Mouse (Mus musculus): ENCODE measurements at regions not wholly inside any gene's neighbourhood (a gene's known extent, or its start where the extent isn't known, plus 50 kb on each side); places are given as distances from the start of the nearest gene placed in this dataset.
A peak's percentile ranks its signal among the peaks of the same experiment; 100 is the strongest.

DNA sequence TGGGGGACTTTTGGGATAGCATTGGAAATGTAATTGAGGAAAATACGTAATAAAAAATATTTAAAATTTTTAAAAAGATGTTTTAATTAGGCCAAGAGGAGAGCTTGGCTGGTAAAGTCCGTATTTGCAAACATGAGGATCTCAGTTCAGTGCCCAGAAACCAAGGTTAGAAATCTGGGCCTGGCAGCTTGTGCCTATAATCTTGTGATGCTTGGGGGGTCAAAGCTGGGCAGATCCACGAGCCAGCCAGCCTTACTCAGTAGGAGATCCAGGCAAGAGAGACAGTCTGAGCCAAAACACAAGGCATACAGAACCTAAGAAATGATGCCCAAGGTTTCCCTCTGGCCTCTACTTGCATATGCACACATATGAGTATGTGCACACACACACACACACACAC, 54.1 kb upstream of the Cxadr start:
- Histone ChIP-seq H3K36me3 (no peaks in the 10 kb centered on the region), H3K27ac (no peak overlapping the region), H3K9ac (replicated peaks) (no peak overlapping the region), H3K4me2 (replicated peaks) (no peak overlapping the region), H3K4me3 (replicated peaks) (no peak overlapping the region), H3K27me3 (no peaks in the 10 kb centered on the region), H3K4me1 (replicated peaks) (no peaks in the 10 kb centered on the region), H3K9me3 (no peaks in the 10 kb centered on the region)
- WGBS: 71% methylated on average over 3 of the region's 3 CpGs
- no peak for ATAC-seq

DNA sequence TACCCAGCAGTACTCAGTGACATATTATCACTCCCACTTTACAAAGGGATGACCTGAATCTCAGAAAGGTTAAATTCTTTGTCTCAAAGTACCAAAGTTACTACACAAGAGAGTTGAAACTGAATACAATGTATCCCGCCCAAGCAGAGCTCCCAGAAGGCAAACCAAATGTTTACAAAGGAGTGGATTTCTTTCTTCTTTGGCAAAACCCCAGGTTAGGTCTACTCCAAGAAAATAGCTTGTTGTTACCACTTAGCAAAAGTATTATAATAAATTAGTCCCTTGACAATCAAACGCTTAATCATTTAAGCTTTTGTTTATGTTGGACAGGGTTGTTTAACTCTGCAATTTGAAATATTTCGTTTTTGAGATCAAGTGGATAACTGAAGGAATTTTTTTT, 58.6 kb upstream of the Cxadr start:
- Histone ChIP-seq H3K9ac (replicated peaks) (no peak overlapping the region), H3K4me3 (replicated peaks) (no peak overlapping the region), H3K36me3 (no peaks in the 10 kb centered on the region), H3K4me2 (replicated peaks) (no peak overlapping the region), H3K4me1 (replicated peaks) (peaks cover 6% of the 10 kb centered on the region; the same call in 1 of the 2 replicates), H3K27ac (no peak overlapping the region), H3K9me3 (no peaks in the 10 kb centered on the region), H3K27me3 (0 out of 2 replicates have a peak, but pooled peaks cover 7% of the 10 kb centered on the region)
- ATAC-seq: no peak
- WGBS: 91% methylated on average over 3 of the region's 3 CpGs

DNA sequence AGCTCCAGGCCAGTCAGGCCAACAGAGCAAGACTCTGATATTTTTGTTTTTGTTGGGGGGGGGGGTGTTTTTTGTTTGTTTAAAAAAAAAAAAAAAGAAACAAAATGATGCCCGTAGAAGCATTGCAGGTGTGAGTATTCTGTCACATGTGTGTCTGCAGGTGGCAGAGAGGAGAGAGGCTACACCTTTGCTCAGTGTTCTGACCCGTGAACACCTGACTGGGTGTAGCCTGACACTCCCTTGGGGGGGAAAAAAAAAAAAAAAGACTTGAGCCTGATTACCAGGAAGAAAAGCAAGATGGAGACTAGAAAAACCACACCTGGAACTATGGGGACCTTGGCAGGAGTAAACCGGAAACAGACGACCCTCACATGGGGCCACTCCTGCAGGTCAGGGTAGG, 61.1 kb upstream of the Cxadr start:
- Histone ChIP-seq H3K27me3 (0 out of 2 replicates have a peak, but pooled peaks cover 7% of the 10 kb centered on the region), H3K36me3 (no peaks in the 10 kb centered on the region), H3K9me3 (no peaks in the 10 kb centered on the region), H3K27ac (no peak overlapping the region), H3K9ac (replicated peaks) (no peak overlapping the region), H3K4me3 (replicated peaks) (no peak overlapping the region), H3K4me2 (replicated peaks) (no peak overlapping the region), H3K4me1 (replicated peaks) (peaks cover 18% of the 10 kb centered on the region)
- ATAC-seq: no peak
- 90% methylated on average over 4 of the region's 4 CpGs for WGBS

DNA sequence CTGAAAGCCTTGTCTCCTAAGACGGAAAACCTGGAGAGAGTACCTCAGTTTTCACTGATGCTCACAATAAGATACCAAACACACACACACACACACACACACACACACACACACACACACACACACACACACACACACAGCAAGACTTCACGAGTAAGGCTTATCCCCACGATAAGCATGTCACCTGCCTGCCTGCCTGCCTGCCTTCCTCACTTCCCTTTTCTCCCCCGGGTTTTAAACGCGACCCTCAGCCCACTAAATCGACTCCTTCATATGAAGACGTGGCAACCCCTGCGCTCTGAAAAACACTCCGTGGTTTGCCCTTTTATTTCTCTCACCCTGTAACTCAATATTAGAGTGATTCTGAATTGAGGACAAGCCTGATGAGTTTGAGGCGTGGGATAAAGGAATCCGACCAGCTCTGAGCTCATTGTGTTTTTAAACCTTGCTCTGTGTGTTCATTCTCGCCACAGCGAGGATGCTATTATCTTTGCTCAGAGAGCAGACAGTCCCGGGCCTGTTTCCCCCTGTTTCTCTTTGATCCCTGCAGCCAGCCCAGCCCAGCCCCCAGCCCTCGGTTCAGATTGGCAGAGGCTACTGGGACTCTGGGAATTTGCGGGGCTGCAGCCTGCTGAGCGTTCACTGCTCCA, 63.1 kb upstream of the Cxadr start:
- H3K36me3 ChIP-seq: no peaks in the 10 kb centered on the region
- no peaks in the 10 kb centered on the region for H3K9me3 ChIP-seq
- H3K4me3 ChIP-seq (replicated peaks): peak overlapping the region; percentile 39
- H3K27me3 ChIP-seq: 0 out of 2 replicates have a peak, but pooled peaks cover 7% of the 10 kb centered on the region
- ATAC-seq: peak; percentile 94
- H3K4me1 ChIP-seq (replicated peaks): peaks cover 18% of the 10 kb centered on the region
- under 1% methylated on average over 18 of the region's 18 CpGs for WGBS
- peak overlapping the region; percentile 94 for H3K27ac ChIP-seq
- peak overlapping the region; percentile 69 for H3K4me2 ChIP-seq (replicated peaks)
- H3K9ac ChIP-seq (replicated peaks): peak overlapping the region; percentile 55

DNA sequence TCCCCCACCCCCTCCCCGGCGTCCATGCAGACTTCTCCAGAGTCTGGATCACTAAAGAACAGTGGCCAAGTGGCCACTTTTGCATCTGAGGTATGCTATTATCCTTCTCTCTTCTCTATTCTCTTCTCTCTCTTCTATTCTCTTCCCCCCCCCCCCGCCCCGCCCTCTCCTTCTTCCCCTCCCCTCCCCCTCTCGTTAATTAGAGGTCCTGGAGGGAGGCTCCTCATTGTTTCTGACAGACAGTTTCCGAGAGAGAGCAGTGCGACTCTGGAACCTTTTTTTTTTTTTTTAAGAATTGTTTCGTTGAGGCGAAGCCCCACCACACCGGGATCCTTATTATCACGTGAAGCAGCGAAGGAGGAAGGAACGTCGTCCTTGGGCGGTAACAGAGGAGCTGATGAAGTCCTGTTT, 63.6 kb upstream of the Cxadr start:
- no peaks in the 10 kb centered on the region for H3K9me3 ChIP-seq
- 0% methylated on average over 13 of the region's 15 CpGs for WGBS
- H3K4me3 ChIP-seq (replicated peaks): peak overlapping the region; percentile 39
- no peaks in the 10 kb centered on the region for H3K36me3 ChIP-seq
- peak overlapping the region; percentile 55 for H3K9ac ChIP-seq (replicated peaks)
- H3K4me1 ChIP-seq (replicated peaks): peaks cover 18% of the 10 kb centered on the region
- peak; percentile 43 for ATAC-seq
- H3K4me2 ChIP-seq (replicated peaks): peak overlapping the region; percentile 69
- peak overlapping the region; percentile 94 for H3K27ac ChIP-seq
- 0 out of 2 replicates have a peak, but pooled peaks cover 7% of the 10 kb centered on the region for H3K27me3 ChIP-seq

DNA sequence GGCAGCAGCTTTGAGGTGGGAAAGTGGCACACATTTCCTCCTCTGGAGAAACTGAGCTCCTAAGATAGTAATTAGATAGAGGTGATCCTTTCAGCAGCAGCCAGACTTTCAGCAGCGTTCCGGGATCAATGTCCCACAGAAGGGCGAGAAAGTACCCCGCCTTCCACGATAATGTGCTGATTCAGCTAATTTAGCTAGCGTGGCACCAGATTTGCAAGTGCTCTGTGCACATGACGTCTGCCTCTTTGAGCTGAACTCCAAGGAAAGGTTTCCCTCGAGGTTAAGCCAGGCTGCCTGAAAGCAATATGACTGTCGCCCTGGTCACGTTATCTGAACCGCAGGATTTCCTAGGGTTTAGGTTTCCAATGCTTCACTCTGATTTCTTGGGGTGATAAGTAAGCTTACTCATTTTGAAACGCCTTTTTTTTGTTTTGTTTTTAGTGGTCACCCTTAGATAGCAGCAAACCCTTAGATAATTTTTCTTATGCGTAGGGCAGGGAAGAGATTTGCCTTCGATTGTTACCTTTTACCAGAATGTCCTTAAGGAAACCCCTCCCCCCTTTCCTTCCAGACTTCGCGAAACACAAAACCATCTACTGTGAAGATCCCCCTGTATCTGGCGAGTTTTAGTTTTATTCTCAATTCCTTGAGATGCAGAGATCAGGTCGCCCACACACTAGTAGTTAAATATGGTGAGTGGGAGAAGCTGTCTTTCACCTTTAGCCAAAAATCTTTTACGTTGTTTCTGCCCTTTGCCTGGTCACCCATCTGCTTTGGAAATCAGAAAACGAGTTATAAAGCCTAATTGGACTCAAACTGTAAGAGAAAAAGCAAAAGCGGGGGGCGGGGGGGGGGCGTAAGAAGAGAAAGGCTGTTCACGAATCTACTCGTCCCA, 64.3 kb upstream of the Cxadr start:
- Histone ChIP-seq H3K27ac (peak overlapping the region; percentile 94), H3K4me2 (replicated peaks) (peak overlapping the region; percentile 69), H3K9ac (replicated peaks) (peak overlapping the region; percentile 55), H3K36me3 (no peaks in the 10 kb centered on the region), H3K4me3 (replicated peaks) (peak overlapping the region; percentile 39), H3K9me3 (no peaks in the 10 kb centered on the region), H3K27me3 (0 out of 2 replicates have a peak, but pooled peaks cover 7% of the 10 kb centered on the region), H3K4me1 (replicated peaks) (peaks cover 18% of the 10 kb centered on the region)
- WGBS: 1% methylated on average over 25 of the region's 25 CpGs
- peak; percentile 43; the same call in 1 of the 2 replicates for ATAC-seq

DNA sequence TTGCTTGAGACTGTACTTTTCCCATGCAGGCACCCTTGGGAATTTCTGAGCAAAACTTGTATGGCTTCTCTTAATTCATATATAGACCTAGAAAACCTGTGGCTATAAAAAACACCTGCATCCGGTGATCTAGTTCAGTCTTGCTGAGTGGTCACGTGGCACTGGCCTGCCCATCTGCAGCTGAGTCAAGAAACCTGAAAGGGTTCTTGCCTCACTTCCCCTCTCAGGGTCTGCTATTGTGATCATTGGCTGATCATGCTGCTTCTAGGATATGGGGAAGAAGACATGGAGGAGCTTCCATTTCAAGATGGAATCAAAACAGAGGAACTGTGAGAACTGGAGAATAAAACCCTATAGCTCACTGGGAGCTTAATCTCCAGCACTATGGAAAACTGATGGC, 69.1 kb upstream of the Cxadr start:
- H3K36me3 ChIP-seq: no peaks in the 10 kb centered on the region
- H3K9ac ChIP-seq (replicated peaks): no peak overlapping the region
- WGBS: 80% methylated on average over 2 of the region's 2 CpGs
- no peak overlapping the region for H3K4me2 ChIP-seq (replicated peaks)
- ATAC-seq: no peak
- no peak overlapping the region for H3K27ac ChIP-seq
- no peak overlapping the region for H3K4me3 ChIP-seq (replicated peaks)
- 0 out of 2 replicates have a peak, but pooled peaks cover 5% of the 10 kb centered on the region for H3K9me3 ChIP-seq
- peaks cover 10% of the 10 kb centered on the region for H3K4me1 ChIP-seq (replicated peaks)
- H3K27me3 ChIP-seq: no peaks in the 10 kb centered on the region

DNA sequence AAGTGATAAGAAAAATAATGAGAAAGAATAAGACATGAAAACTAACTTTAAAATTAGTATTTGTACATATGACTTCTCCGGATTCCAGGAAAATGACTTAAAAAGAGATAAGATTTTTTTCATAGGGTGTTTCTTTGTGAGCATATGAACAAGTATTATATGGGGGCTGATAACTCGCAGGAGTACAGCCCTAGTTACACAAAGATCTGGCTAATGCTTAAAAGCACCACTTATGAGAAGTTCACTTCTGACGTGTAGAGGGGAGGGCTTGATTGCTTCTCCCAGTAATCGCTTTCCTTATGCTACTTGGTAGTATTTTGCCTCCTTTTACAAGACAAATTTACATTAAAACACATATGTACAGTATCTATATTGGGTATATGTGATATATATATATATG, 72.3 kb upstream of the Cxadr start:
- no peak overlapping the region for H3K4me3 ChIP-seq (replicated peaks)
- 0 out of 2 replicates have a peak, but pooled peaks cover 5% of the 10 kb centered on the region for H3K9me3 ChIP-seq
- H3K9ac ChIP-seq (replicated peaks): no peak overlapping the region
- no peaks in the 10 kb centered on the region for H3K36me3 ChIP-seq
- no peak for ATAC-seq
- WGBS: 93% methylated on average over 4 of the region's 4 CpGs
- no peak overlapping the region for H3K27ac ChIP-seq
- H3K4me2 ChIP-seq (replicated peaks): no peak overlapping the region
- no peaks in the 10 kb centered on the region for H3K4me1 ChIP-seq (replicated peaks)
- H3K27me3 ChIP-seq: no peaks in the 10 kb centered on the region

DNA sequence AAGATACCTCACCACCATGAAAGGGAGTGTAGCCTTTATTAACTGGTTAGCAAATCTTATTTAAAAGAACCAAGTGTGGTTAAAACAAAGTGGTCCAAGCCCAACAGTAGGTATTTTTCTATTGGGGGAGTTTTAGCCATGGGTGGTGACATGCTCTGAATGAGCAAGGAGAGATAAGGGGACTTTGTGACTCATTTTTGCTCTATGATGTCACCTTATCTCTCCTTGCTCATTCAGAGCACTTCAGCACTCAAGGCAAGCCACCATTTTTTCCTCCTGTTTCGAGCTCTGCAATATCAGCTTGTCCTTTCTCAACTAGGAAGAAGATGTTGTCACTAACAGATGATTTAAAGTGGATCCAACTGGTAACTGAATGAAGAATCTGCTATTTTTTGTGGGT, 78.9 kb upstream of the Cxadr start:
- Histone ChIP-seq H3K9me3 (no peaks in the 10 kb centered on the region), H3K36me3 (no peaks in the 10 kb centered on the region), H3K4me3 (replicated peaks) (no peak overlapping the region), H3K27me3 (no peaks in the 10 kb centered on the region), H3K4me1 (replicated peaks) (no peaks in the 10 kb centered on the region), H3K4me2 (replicated peaks) (no peak overlapping the region), H3K9ac (replicated peaks) (no peak overlapping the region), H3K27ac (no peak overlapping the region)
- ATAC-seq: no peak
- 89% methylated on average over 1 of the region's 1 CpGs for WGBS

DNA sequence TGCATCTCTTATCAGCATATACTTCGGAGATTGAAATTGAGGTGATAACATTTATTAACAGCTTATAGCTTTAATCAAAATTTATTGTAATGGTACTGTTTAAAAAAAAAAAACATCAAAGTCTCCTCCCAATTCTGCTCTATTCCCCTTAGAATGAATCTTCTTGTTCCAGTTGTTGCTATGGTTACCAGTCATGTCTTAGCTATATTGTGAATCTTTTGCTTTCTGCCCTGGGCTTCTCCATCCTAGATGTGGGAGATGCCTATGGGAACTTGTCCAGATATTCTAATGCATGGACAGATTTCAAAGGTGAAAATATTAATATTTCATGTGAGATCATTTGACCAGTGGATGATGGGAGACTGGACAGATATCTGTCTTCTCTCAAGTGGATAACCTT, 79.5 kb upstream of the Cxadr start:
- Histone ChIP-seq H3K4me2 (replicated peaks) (no peak overlapping the region), H3K4me3 (replicated peaks) (no peak overlapping the region), H3K27ac (no peak overlapping the region), H3K27me3 (no peaks in the 10 kb centered on the region), H3K9ac (replicated peaks) (no peak overlapping the region), H3K36me3 (no peaks in the 10 kb centered on the region), H3K9me3 (no peaks in the 10 kb centered on the region), H3K4me1 (replicated peaks) (0 out of 2 replicates have a peak, but pooled peaks cover 2% of the 10 kb centered on the region)
- no peak for ATAC-seq
- WGBS: 97% methylated on average over 1 of the region's 1 CpGs

DNA sequence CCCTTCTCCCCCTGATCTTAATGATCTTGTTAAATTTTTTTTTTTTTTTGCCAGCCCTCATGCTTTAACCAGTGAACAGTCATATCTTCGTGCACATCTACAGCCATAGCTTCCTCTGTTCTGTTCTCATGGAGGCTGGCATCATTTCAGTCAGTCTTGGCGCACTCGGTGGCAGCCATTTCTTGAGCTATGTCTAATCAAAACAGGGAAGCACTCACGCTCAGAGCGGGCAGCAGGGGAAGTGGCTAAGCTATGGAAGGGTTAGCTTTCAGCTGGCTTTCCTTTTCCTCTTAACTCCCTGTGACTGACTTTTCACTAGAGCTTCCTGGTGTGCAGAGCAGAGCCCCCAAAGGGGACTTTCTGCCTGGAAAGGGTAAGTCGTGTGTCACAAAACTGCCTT, 83.7 kb upstream of the Cxadr start:
- H3K27me3 ChIP-seq: no peaks in the 10 kb centered on the region
- H3K4me1 ChIP-seq (replicated peaks): 0 out of 2 replicates have a peak, but pooled peaks cover 7% of the 10 kb centered on the region
- H3K9me3 ChIP-seq: no peaks in the 10 kb centered on the region
- H3K4me3 ChIP-seq (replicated peaks): no peak overlapping the region
- H3K4me2 ChIP-seq (replicated peaks): 0 out of 2 replicates have a peak overlapping the region, but pooled peaks have one; percentile 0
- H3K27ac ChIP-seq: no peak overlapping the region
- ATAC-seq: no peak
- H3K36me3 ChIP-seq: no peaks in the 10 kb centered on the region
- H3K9ac ChIP-seq (replicated peaks): no peak overlapping the region
- WGBS: 38% methylated on average over 6 of the region's 6 CpGs

DNA sequence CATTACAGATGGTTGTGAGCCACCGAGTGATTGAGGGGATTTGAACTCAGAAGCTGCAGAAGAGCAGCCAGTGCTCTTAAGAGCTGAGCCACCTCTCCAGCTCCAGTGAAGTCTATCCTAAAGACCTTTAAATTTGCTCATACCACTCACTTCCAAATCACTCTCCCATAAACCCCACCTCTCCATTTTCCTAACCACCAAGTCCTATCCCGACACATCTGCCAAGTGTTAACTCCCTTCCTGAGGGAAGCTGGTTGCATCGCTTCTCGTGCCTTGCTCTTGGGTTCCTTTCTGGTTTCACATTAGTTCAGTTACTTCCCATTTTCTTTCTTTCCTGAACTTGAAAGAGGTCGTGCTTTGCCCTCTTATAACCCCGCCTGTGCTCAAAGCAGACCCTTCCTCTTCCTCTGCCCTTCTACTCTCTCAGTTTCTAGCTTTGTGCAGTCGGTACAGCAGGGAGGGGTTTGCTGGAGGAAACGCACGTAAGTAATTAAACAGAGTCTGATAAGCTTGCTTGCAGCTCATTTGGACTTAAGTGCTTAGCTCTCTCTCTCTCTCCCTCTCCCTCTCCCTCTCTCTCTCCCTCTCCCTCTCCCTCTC, 84.4 kb upstream of the Cxadr start:
- no peaks in the 10 kb centered on the region for H3K27me3 ChIP-seq
- no peak overlapping the region for H3K4me2 ChIP-seq (replicated peaks)
- no peak overlapping the region for H3K27ac ChIP-seq
- 0 out of 2 replicates have a peak, but pooled peaks cover 7% of the 10 kb centered on the region for H3K4me1 ChIP-seq (replicated peaks)
- H3K4me3 ChIP-seq (replicated peaks): no peak overlapping the region
- WGBS: 59% methylated on average over 9 of the region's 9 CpGs
- ATAC-seq: no peak
- no peaks in the 10 kb centered on the region for H3K9me3 ChIP-seq
- H3K36me3 ChIP-seq: no peaks in the 10 kb centered on the region
- no peak overlapping the region for H3K9ac ChIP-seq (replicated peaks)

All from midbrain, embryonic 13.5 days (tissue).